17 mouse cellular contexts compared by ENCODE assay signal in the genomic region with DNA sequence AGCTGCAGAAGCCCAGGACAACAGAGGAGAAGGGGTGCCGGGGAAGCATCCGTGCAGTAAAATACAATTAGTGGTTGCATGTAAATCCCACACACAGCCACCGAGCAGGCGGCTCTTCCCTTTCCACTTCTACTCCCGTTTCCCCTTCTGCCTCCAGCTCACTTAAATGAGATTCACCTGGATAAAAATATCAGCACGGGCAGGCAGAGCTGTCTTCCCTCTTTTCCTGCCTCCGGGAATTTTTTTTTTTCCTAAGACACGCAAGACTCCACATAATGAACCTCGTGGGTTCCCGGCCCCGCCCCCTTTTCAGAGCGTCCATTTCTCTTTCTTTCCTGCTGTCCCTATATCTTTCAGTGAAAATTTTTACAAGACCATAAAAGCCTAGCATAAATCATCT.
"Had no signal": no experiment of that assay in that cellular context is flagged by ENCODE, and none has a peak within 500 bp of the region (broad histone marks: within the 10 kb centered on the region; RNA-seq: fewer than 3 reads in every experiment).

No protein-coding gene starts in this region.

- DNase-seq: lung, adult 18-20 months; lung, embryonic 14.5 days; lung, postnatal 10 days; lung, postnatal 4 days; midbrain, embryonic 14.5 days; retina, postnatal 1 day; right cerebral cortex, adult 18-20 months; right cerebral cortex, postnatal 25 days; right cerebral cortex, postnatal 4 days; spleen, adult 18-20 months; thymus, adult 2 months; thymus, postnatal 25 days; thymus, postnatal 4 days had no signal

- H3K27ac ChIP-seq: midbrain, embryonic 10.5 days; midbrain, embryonic 12.5 days; neural tube, embryonic 12.5 days had no signal

- H3K9ac ChIP-seq: lung, embryonic 14.5 days; midbrain, embryonic 12.5 days; neural tube, embryonic 12.5 days had no signal

- H3K4me2 ChIP-seq: lung, embryonic 14.5 days; midbrain, embryonic 12.5 days; neural tube, embryonic 12.5 days had no signal

- H3K36me3 ChIP-seq: midbrain, embryonic 10.5 days; midbrain, embryonic 12.5 days; neural tube, embryonic 12.5 days had no signal

- H3K27me3 ChIP-seq: midbrain, embryonic 12.5 days; neural tube, embryonic 12.5 days had no signal

- H3K4me1 ChIP-seq: midbrain, embryonic 12.5 days; neural tube, embryonic 12.5 days had no signal

- ATAC-seq: midbrain, embryonic 16.5 days had no signal

- H3K9me3 ChIP-seq: midbrain, embryonic 10.5 days; midbrain, embryonic 12.5 days; neural tube, embryonic 12.5 days had no signal

- H3K4me3 ChIP-seq: midbrain, embryonic 10.5 days; midbrain, embryonic 12.5 days; neural tube, embryonic 12.5 days had no signal
